Comparison of ENCODE assay signal across 8 mouse cellular contexts in genomic region chr9:31278651-31279050, GRCm38 (mm10). TPM values are rescaled to one million over a fixed set of nuclear protein-coding genes. Genes with fewer than 3 reads are reported as not detected.
A peak's percentile ranks its signal among the peaks of the same experiment; 100 is the strongest.
DNase-seq lines count a peak whose midpoint lies in the region; ATAC-seq and TF ChIP-seq lines count a peak whose summit lies in the region.
"Had no signal": no experiment of that assay in that cellular context is flagged by ENCODE, and none has a peak within 500 bp of the region (broad histone marks: within the 10 kb centered on the region; RNA-seq: fewer than 3 reads in every experiment).

No protein-coding gene starts in this region.

- no peak overlapping the region for H3K4me2 ChIP-seq in hindbrain, embryonic 11.5 days (replicated peaks; ENCODE audit: low read depth, low read length)
- H3K4me2 ChIP-seq in hindbrain, embryonic 16.5 days (ENCODE audit: low read length) = no peak overlapping the region
- H3K4me2 ChIP-seq in liver, embryonic 14.5 days (ENCODE audit: low read depth) = peak overlapping the region; percentile 70; the same call in 1 of the 2 replicates

- H3K27me3 ChIP-seq in hindbrain, embryonic 11.5 days (ENCODE audit: control insufficient read depth, insufficient read depth, low read length) = no peaks in the 10 kb centered on the region
- no peaks in the 10 kb centered on the region for H3K27me3 ChIP-seq in hindbrain, embryonic 16.5 days (replicated peaks; ENCODE audit: control insufficient read depth, insufficient read depth, low read length)
- no peaks in the 10 kb centered on the region for H3K27me3 ChIP-seq in liver, embryonic 14.5 days (ENCODE audit: control insufficient read depth, insufficient read depth, low read length)

- no peak overlapping the region for H3K9ac ChIP-seq in hindbrain, embryonic 11.5 days (ENCODE audit: low read depth, low read length)
- no peak overlapping the region for H3K9ac ChIP-seq in hindbrain, embryonic 16.5 days (ENCODE audit: low read depth, low read length)
- H3K9ac ChIP-seq in ES-E14 (ENCODE audit: insufficient read depth, low read depth, low read length, poor library complexity, severe bottlenecking) = peak overlapping the region; percentile 95; the same call in 1 of the 2 replicates
- no peak overlapping the region; the same call in 1 of the 2 replicates for H3K9ac ChIP-seq in liver, embryonic 14.5 days (replicated peaks)

- 69% methylated on average over 7 of the region's 7 CpGs for WGBS in hindbrain, embryonic 11.5 days
- 63% methylated on average over 7 of the region's 7 CpGs for WGBS in hindbrain, embryonic 16.5 days
- 83% methylated on average over 7 of the region's 7 CpGs for WGBS in liver, embryonic 14.5 days (ENCODE audit: insufficient replicate concordance)

- in situ Hi-C loops in ES-E14 (cut with MboI; ENCODE audit: low sequenced_read_pairs in 2 of 2, unreplicated experiment in 2 of 2) = no loop called here

- H3K4me1 ChIP-seq in hindbrain, embryonic 11.5 days (replicated peaks; ENCODE audit: control insufficient read depth, insufficient read depth, low read length) = peaks cover 2% of the 10 kb centered on the region; the same call in 1 of the 2 replicates
- H3K4me1 ChIP-seq in hindbrain, embryonic 16.5 days (ENCODE audit: control insufficient read depth, insufficient read depth, low read depth, low read length) = peaks cover 18% of the 10 kb centered on the region
- peaks cover 8 to 20% of the 10 kb centered on the region in 2 experiments for H3K4me1 ChIP-seq in ES-E14 (ENCODE audit: control insufficient read depth in 2 of 2, insufficient read depth in 2 of 2, low read length in 2 of 2, poor library complexity in 1 of 2)
- H3K4me1 ChIP-seq in liver, embryonic 14.5 days (replicated peaks; ENCODE audit: control insufficient read depth in 2 of 2, insufficient read depth in 2 of 2, low read length in 1 of 2) = peaks cover 26 to 40% of the 10 kb centered on the region in 2 experiments

- TF ChIP-seq EP300 in liver, embryonic 14.5 days (IDR thresholded peaks at IDR 0.05; ENCODE audit: low read depth) = no peak

- no peaks in the 10 kb centered on the region for H3K36me3 ChIP-seq in hindbrain, embryonic 11.5 days (ENCODE audit: control insufficient read depth, insufficient read depth, low read length)
- no peaks in the 10 kb centered on the region for H3K36me3 ChIP-seq in hindbrain, embryonic 16.5 days (ENCODE audit: control insufficient read depth, insufficient read depth, low read length)
- no peaks in the 10 kb centered on the region for H3K36me3 ChIP-seq in ES-E14 (ENCODE audit: control insufficient read depth, insufficient read depth, low read length, poor library complexity, severe bottlenecking)
- no peaks in the 10 kb centered on the region for H3K36me3 ChIP-seq in liver, embryonic 14.5 days (replicated peaks; ENCODE audit: control insufficient read depth, insufficient read depth, low read depth)

- no peak for DNase-seq in hindbrain, embryonic 11.5 days (ENCODE audit: low spot score)
- DNase-seq in ES-E14 (ENCODE audit: low read depth, low spot score) = no peak
- DNase-seq in adrenal gland, postnatal 14 days = peak; percentile 59
- DNase-seq in liver, embryonic 14.5 days (ENCODE audit: low read depth in 3 of 3, low spot score in 3 of 3) = no peak
- DNase-seq in urinary bladder, postnatal 36 days (ENCODE audit: low spot score in 2 of 2) = no peak
- no peak for DNase-seq in Muller cell, postnatal 12 days (ENCODE audit: inconsistent ontology term)
- DNase-seq: cerebellum, adult 11 months had no signal

- no peaks in the 10 kb centered on the region for H3K9me3 ChIP-seq in hindbrain, embryonic 11.5 days (ENCODE audit: control insufficient read depth, low read length)
- no peaks in the 10 kb centered on the region for H3K9me3 ChIP-seq in hindbrain, embryonic 16.5 days (ENCODE audit: control insufficient read depth, low read length)
- no peaks in the 10 kb centered on the region for H3K9me3 ChIP-seq in ES-E14 (ENCODE audit: control insufficient read depth, insufficient read depth, low read depth, low read length)
- no peaks in the 10 kb centered on the region for H3K9me3 ChIP-seq in liver, embryonic 14.5 days (ENCODE audit: control insufficient read depth, low read length)

- H3K27ac ChIP-seq in hindbrain, embryonic 11.5 days (ENCODE audit: low read depth, low read length) = 0 out of 2 replicates have a peak overlapping the region, but pooled peaks have one; percentile 100
- H3K27ac ChIP-seq in hindbrain, embryonic 16.5 days (ENCODE audit: low read depth, low read length) = no peak overlapping the region
- peak overlapping the region; percentile 100 for H3K27ac ChIP-seq in ES-E14 (ENCODE audit: insufficient read depth, low read depth, low read length, poor library complexity, severe bottlenecking)
- peak overlapping the region; percentile 95 for H3K27ac ChIP-seq in liver, embryonic 14.5 days

- no peak overlapping the region for H3K4me3 ChIP-seq in hindbrain, embryonic 11.5 days (ENCODE audit: low read depth, low read length)
- H3K4me3 ChIP-seq in hindbrain, embryonic 16.5 days (ENCODE audit: low read length) = no peak overlapping the region
- H3K4me3 ChIP-seq in ES-E14 (ENCODE audit: insufficient read depth in 1 of 2, low read depth in 1 of 2, low read length in 2 of 2, poor library complexity in 1 of 2, severe bottlenecking in 1 of 2) = no peak overlapping the region
- no peak overlapping the region for H3K4me3 ChIP-seq in liver, embryonic 14.5 days (ENCODE audit: insufficient read depth in 1 of 2, low read depth in 2 of 2, low read length in 2 of 2)

- no peak for ATAC-seq in hindbrain, embryonic 11.5 days (ENCODE audit: low FRiP score)
- ATAC-seq in hindbrain, embryonic 16.5 days = no peak
- no peak for ATAC-seq in liver, embryonic 14.5 days (ENCODE audit: insufficient read depth)

- no peak for TF ChIP-seq CTCF in liver, embryonic 14.5 days (IDR thresholded peaks at IDR 0.05; ENCODE audit: low read depth)

TF ChIP-seq in ES-E14, 5 proteins besides CTCF, POLR2A, EP300 and RAD21:
- TF ChIP-seq CHD2 (IDR thresholded peaks at IDR 0.05; ENCODE audit: low read depth, low read length) (no peak), ZNF384 (IDR thresholded peaks at IDR 0.05; ENCODE audit: low read depth, low read length) (no peak), HCFC1 (IDR thresholded peaks at IDR 0.05; ENCODE audit: borderline replicate concordance, insufficient read depth, low read length) (no peak), MAFK (IDR thresholded peaks at IDR 0.05; ENCODE audit: insufficient read depth, low read depth, low read length) (no peak), ZC3H11A (IDR thresholded peaks at IDR 0.05; ENCODE audit: borderline replicate concordance, low read depth, low read length) (no peak)

RNA-seq across cellular contexts. Expression of gene Prdm10, which starts 1.7 kb away (rescaled TPM):
- 6.9 and 7.5 TPM in 2 replicates for polyA plus RNA-seq in hindbrain, embryonic 11.5 days (2014; fragmentation: Nextera tagmentation; extraction: Ambion mirVana)
- polyA plus RNA-seq in hindbrain, embryonic 16.5 days (2015; fragmentation: Nextera tagmentation; extraction: Ambion mirVana) = 7.0 and 8.2 TPM in 2 replicates
- 10.5 and 12.8 TPM in 2 replicates for total RNA-seq in ES-E14 (2012; rRNA removed)
- 8.0 and 8.3 TPM in 2 replicates for total RNA-seq in adrenal gland, postnatal 14 days (2021)
- 4.0 and 4.9 TPM in 2 replicates for polyA plus RNA-seq in liver, embryonic 14.5 days (2012; rRNA removed)
- 2.3 and 2.7 TPM in 2 replicates for polyA plus RNA-seq in liver, embryonic 14.5 days (2014; fragmentation: Nextera tagmentation; extraction: Ambion mirVana)
